Mouse (Mus musculus) MN1 (cell line): ENCODE measurements at regions not wholly inside any gene's neighbourhood (a gene's known extent, or its start where the extent isn't known, plus 50 kb on each side); places are given as distances from the start of the nearest gene placed in this dataset.

Experiments
- DNase-seq: peaks from one replicate; pipeline ENCODE4 v3.0.0-alpha.2; 2016; ENCODE audit warnings: low spot score

DNA sequence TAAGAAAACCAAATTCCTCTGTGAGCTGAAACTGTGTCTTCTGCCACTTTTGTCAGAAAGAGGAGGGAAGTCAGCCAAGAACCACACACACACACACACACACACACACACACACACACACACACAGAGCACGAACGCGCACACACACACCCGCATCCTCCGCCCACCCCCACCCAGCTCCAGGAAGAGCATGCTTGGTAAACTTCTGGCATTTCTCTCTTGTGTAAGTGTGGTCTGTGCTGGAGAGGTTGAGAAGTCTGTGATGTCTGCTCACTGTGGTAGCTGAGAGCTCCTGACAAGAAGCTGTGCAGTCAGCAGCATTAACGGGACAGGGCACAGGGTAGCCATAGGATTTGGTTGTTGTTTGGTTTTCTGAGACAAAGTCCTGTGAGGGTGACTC is 120.8 kb upstream of the Topaz1 start:
- peak; percentile 28 for DNase-seq

- DNase-seq: peak; percentile 86
Observed at GRCm38 (mm10) chr9:122629171-122629904, 117.8 kb upstream of the Topaz1 start.

DNA sequence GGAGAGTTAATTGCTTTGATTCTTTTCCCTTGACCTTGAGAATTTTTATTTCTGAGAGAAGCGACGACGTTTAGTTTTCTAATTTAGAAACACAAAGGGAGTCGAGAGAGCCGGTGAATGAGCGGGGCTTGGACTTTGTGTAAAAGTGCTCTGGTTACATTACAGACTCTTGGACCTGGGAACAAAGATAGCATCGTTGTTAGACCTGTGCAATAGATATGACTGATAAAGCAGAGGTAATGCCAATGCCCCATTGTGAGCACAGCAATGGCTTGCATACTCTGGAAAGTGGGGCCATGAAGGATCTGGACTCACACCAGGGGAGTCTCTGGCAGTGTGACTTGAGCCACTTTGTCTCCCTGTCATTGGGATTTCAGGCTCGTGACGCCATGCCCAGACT is 115.4 kb upstream of the Topaz1 start:
- no peak for DNase-seq

- DNase-seq: no peak
Observed at GRCm38 (mm10) chr9:122633484-122633883, 113.7 kb upstream of the Topaz1 start.

- peak; percentile 87 for DNase-seq
Observed at GRCm38 (mm10) chr9:122635138-122635964, 111.8 kb upstream of the Topaz1 start.

DNA sequence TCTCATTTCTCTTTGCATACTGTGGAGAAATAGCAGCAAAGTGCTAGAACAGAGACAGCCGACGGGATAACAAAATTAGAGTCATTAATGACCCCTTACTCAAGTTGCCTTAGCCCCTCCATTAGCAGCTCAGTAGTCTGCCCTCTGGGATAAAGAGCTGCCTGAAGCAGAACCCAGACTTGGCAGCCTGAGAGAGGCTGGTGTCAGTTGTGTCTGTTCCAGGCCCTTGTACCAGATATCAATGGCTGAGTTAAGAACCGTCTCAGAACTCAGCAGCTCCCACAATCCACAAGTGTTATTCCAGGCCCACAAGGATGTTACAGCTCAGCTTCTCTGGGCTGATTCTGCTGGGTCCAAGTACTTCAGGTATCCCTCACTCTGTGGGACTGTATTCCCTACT is 109.6 kb upstream of the Topaz1 start:
- no peak for DNase-seq

GRCm38 (mm10) chr9:122639239-122639638 is 107.9 kb upstream of the Topaz1 start:
- DNase-seq: no peak

DNA sequence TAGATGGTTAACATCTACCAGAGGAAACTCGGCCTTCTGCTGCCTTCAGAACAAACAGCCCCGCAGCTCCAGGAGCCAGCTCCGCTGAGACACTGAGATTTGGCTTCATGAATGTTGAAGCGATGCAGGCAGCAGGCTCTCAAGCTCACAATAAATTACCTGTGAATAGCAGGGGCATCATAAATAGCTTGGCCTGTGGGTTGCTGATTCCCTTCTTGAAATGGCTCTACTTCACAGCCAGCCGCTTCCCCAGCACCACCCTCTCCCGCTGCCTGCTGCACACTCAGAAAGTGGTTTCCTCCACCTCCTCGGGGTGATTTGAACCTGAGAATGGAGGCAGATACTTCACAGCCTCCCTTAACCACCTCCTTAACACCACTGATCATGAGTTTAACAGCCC is 104.2 kb upstream of the Topaz1 start:
- no peak for DNase-seq

- peak; percentile 50 for DNase-seq
Observed at GRCm38 (mm10) chr9:122645569-122645968, 101.6 kb upstream of the Topaz1 start.

DNA sequence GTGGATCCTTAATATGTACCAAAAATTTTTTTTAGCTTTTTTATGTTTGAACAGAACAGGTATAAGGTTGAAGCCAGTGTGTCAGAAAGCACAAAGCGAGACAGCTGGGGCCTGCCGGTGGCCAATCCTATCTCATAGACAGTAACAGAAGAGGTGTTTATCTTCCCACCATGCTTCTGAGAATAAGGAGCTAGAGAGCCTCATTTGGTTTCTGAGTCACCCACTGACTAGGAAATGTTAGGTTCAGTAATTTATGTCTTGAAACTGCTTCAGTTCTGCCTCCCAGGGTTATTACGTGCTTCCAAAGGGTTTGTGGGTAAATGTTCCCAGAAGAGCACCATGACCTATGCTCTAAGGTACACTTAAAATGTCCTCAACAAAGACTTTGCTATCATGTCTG is 96.3 kb upstream of the Topaz1 start:
- DNase-seq: no peak

DNA sequence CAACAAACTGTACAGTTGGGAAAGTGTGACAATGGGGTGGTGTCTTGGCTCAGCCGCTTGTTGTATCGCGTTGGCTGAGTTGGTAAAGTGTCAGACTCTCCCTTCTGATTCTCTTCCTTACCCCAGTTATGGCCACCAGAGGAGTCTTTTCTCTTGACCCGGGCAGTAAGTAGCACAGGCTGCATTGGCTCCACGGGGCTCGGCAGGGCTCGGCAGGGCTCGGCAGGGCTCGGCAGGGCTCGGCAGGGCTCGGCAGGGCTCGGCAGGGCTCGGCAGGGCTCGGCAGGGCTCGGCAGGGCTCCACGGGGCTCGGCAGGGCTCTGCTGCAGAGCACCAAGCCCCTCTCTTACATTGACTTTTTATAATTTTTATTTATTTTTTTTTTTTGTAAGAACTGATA is 91.6 kb upstream of the Topaz1 start:
- DNase-seq: no peak

DNA sequence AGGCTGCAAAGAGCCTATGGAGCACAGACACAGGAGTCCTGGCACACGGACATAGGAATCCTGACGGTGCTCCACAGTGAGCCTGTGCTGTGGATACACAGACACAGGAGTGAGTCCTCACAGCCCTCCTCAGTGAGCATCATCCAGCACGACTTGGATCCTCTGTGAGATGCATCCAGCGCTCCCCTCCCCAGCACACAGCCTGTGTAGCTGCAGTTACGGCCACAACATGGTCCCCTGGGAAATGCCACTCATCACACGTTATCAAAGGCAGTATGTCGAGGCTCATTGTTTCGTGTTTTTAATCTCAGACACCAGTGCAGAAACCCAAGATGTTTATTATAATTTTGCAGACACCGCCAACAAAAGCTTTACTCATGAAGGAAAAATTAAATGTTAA is 87.1 kb upstream of the Topaz1 start:
- no peak for DNase-seq

DNA sequence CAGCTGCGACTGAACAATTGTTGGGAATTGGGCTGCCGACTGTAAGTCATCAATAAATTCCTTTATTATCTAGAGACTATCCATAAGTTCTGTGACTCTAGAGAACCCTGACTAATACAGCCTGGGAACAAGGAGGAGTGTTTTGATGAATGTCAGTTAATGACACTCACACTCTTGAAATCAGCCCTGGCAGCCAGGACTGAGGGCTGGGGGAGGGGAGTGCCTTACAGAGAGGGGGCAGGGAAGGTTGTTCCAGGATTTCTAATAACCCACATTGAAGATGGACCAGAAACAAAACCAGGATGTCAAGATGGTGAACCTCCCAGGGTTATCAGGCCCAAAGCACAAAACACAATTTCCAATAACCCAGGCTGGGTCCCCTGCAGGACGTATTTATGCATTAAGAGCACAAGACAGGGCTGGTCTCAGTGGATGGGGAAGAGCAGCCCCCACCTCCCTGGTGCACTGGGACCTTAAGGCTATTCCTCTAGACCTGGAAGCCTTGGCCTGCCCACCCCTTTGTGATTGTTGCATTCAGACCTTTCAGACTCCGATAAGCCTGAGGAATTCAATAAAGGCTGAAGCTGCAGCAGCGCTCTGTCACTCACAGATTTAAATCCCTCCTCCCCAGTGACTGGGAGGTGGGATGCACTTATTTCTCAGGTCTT is 80.0 kb upstream of the Topaz1 start:
- no peak for DNase-seq

DNA sequence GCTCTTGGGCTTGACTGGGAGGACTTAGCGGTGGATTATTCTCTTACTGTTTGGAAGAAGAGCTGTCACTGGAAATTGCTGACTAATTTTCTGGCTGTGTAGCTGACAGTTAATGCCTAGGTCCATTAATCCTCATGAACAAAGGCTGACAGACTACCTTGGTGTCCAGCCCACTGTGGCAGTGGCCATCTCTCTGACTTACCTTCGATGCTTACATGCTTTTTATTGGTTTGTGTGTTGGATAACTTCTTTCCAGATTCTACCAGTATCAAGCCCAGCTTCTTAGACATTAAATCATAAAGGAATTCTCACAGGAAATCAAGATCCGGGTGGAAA is 79.5 kb upstream of the Topaz1 start:
- DNase-seq: no peak

GRCm38 (mm10) chr9:122673777-122674176 is 73.4 kb upstream of the Topaz1 start:
- DNase-seq: no peak

DNA sequence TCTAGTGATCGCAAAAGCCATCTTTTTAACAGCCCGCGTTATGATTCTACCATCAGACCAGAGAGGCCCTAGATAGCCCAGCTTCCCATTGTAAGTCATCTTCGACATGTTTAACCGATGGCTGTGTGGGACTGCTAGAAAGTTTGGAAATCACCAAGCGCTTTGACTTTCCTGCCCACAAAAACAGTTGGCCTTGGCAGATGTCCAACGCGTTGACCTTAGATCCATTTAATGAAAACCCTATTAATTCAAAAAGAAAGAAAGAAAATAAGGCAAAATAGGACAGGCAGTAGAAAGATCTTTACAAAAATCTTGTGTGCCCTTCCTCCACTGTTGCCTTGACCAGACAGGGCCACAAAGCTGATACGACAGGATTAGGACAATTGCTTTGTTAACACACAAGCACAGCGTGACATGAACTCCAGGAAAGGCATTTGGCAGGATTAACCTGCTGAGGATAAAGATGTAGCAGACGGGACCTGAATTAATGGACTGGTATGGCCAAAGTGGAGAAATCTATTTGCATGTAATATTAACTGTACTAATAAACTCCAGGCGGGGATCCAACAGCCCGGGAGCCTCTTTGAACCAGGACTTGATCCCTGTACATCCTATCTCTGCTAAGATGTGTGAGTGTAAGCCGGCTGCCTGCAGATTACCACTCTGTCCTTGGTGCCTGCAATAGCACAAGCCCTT is 69.0 kb upstream of the Topaz1 start:
- no peak for DNase-seq

- DNase-seq: peak; percentile 33
Observed at GRCm38 (mm10) chr9:122687170-122687569, 60.0 kb upstream of the Topaz1 start.

GRCm38 (mm10) chr9:122691879-122692278 is 55.3 kb upstream of the Topaz1 start:
- peak; percentile 53 for DNase-seq

DNA sequence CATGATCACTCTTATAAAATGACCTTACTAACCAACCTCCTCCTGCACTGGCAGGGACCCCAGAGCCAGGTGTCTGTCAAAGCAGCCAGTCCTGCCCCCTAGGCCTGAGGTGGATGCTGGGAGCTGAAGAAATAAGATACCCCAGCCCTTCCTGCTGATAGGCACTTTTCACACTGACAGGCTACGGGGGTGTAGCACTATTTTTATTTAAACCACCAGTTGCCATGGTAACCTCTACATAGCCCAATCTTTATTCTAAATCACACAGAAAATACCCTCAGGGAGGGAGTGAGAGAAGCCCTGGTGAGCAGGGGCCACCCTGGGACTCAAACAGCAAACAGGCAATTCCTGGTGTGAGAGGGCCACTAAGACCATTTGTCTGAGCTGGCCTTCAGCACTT is 51.4 kb upstream of the Topaz1 start:
- no peak for DNase-seq
